In the genomic region with DNA sequence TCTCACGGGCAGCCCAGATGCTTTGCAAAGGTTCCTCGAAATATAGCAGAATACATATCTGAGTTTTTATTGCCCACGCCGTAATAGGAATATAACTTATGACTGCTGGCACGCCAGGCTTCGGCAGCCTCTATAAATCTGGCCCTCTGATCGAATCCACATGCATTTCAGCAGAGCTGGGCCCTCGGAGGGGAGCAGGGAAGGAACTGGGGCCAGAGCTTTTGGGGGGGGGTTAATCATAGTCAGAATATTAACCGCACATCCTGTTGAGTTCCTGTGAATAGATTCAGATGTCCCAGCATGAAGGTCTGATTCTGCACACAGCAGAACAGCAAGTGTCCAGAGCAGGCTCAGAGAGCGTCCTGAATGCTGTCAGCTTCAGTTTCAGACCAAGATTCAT, we compare ENCODE assay signal across 24 mouse cellular contexts. TPM values are rescaled to one million over a fixed set of nuclear protein-coding genes. Genes with fewer than 3 reads are reported as not detected.
DNase-seq lines count a peak whose midpoint lies in the region; ATAC-seq and TF ChIP-seq lines count a peak whose summit lies in the region.
"Had no signal": no experiment of that assay in that cellular context is flagged by ENCODE, and none has a peak within 500 bp of the region (broad histone marks: within the 10 kb centered on the region; RNA-seq: fewer than 3 reads in every experiment).

No protein-coding gene starts in this region.

- H3K4me2 ChIP-seq in embryonic facial prominence, embryonic 11.5 days (ENCODE audit: low read depth, low read length) = no peak overlapping the region
- H3K4me2 ChIP-seq in neural tube, embryonic 11.5 days (ENCODE audit: low read depth) = no peak overlapping the region
- H3K4me2 ChIP-seq in limb, embryonic 15.5 days = no peak overlapping the region
- H3K4me2 ChIP-seq in neural tube, embryonic 15.5 days = no peak overlapping the region
- no peak overlapping the region for H3K4me2 ChIP-seq in liver, postnatal 0 days (ENCODE audit: low read depth, low read length)
- H3K4me2 ChIP-seq: liver, embryonic 11.5 days; stomach, embryonic 15.5 days had no signal

- H3K4me1 ChIP-seq in embryonic facial prominence, embryonic 11.5 days (ENCODE audit: control insufficient read depth, insufficient read depth, low read length) = no peaks in the 10 kb centered on the region; the same call in 1 of the 2 replicates
- H3K4me1 ChIP-seq in embryonic facial prominence, embryonic 10.5 days = peaks cover 22% of the 10 kb centered on the region
- peaks cover 10% of the 10 kb centered on the region for H3K4me1 ChIP-seq in neural tube, embryonic 11.5 days (ENCODE audit: control insufficient read depth, insufficient read depth, low read length)
- H3K4me1 ChIP-seq in limb, embryonic 15.5 days = peaks cover 27% of the 10 kb centered on the region
- H3K4me1 ChIP-seq in neural tube, embryonic 15.5 days = peaks cover 21% of the 10 kb centered on the region
- H3K4me1 ChIP-seq in liver, postnatal 0 days (ENCODE audit: insufficient read depth) = no peaks in the 10 kb centered on the region

- H3K9ac ChIP-seq in embryonic facial prominence, embryonic 11.5 days (replicated peaks; ENCODE audit: low read length) = no peak overlapping the region
- no peak overlapping the region for H3K9ac ChIP-seq in neural tube, embryonic 11.5 days (ENCODE audit: low read length)
- no peak overlapping the region for H3K9ac ChIP-seq in limb, embryonic 15.5 days
- no peak overlapping the region; the same call in 1 of the 2 replicates for H3K9ac ChIP-seq in neural tube, embryonic 15.5 days (replicated peaks)
- H3K9ac ChIP-seq in liver, postnatal 0 days (replicated peaks) = no peak overlapping the region
- H3K9ac ChIP-seq: forebrain, postnatal 0 days; neural tube, embryonic 12.5 days; stomach, embryonic 15.5 days had no signal

- no peak for TF ChIP-seq CTCF in liver, postnatal 0 days (IDR thresholded peaks at IDR 0.05; ENCODE audit: low read depth)

- no peak for ATAC-seq in embryonic facial prominence, embryonic 11.5 days (replicated peaks; ENCODE audit: insufficient number of reproducible peaks, low FRiP score, low TSS enrichment, low read depth)
- no peak for ATAC-seq in neural tube, embryonic 11.5 days (ENCODE audit: insufficient read depth, low FRiP score, low TSS enrichment)
- peak; percentile 58; the same call in 1 of the 2 replicates for ATAC-seq in limb, embryonic 15.5 days (ENCODE audit: insufficient number of reproducible peaks, low FRiP score, low TSS enrichment, low read depth)
- no peak for ATAC-seq in neural tube, embryonic 15.5 days (ENCODE audit: low FRiP score)
- ATAC-seq in liver, postnatal 0 days = no peak
- ATAC-seq: CD4-positive, CD25-positive, alpha-beta regulatory T cell, adult 4 months; intestine, postnatal 0 days; Patski had no signal

- H3K27ac ChIP-seq in embryonic facial prominence, embryonic 11.5 days (replicated peaks; ENCODE audit: low read depth, low read length) = no peak overlapping the region
- H3K27ac ChIP-seq in embryonic facial prominence, embryonic 10.5 days (replicated peaks) = no peak overlapping the region
- no peak overlapping the region for H3K27ac ChIP-seq in neural tube, embryonic 11.5 days (ENCODE audit: low read depth, low read length)
- H3K27ac ChIP-seq in limb, embryonic 15.5 days = peak overlapping the region; percentile 73
- peak overlapping the region; percentile 78 for H3K27ac ChIP-seq in neural tube, embryonic 15.5 days (replicated peaks)
- H3K27ac ChIP-seq in liver, postnatal 0 days (ENCODE audit: low read depth) = no peak overlapping the region
- H3K27ac ChIP-seq: heart, embryonic 10.5 days; kidney, postnatal 0 days; neural tube, embryonic 12.5 days; stomach, embryonic 15.5 days had no signal

- 67% methylated on average over 10 of the region's 10 CpGs for WGBS in embryonic facial prominence, embryonic 11.5 days
- 76% methylated on average over 10 of the region's 10 CpGs for WGBS in embryonic facial prominence, embryonic 10.5 days
- WGBS in neural tube, embryonic 11.5 days = 65% methylated on average over 10 of the region's 10 CpGs
- 34% methylated on average over 10 of the region's 10 CpGs for WGBS in limb, embryonic 15.5 days
- WGBS in neural tube, embryonic 15.5 days = 54% methylated on average over 10 of the region's 10 CpGs
- WGBS in liver, postnatal 0 days (ENCODE audit: insufficient replicate concordance) = 75% methylated on average over 10 of the region's 10 CpGs

- no peak overlapping the region for H3K4me3 ChIP-seq in embryonic facial prominence, embryonic 11.5 days (ENCODE audit: low read depth, low read length)
- H3K4me3 ChIP-seq in embryonic facial prominence, embryonic 10.5 days = no peak overlapping the region
- no peak overlapping the region for H3K4me3 ChIP-seq in neural tube, embryonic 11.5 days (ENCODE audit: low read depth, low read length)
- no peak overlapping the region for H3K4me3 ChIP-seq in limb, embryonic 15.5 days
- no peak overlapping the region for H3K4me3 ChIP-seq in neural tube, embryonic 15.5 days (replicated peaks)
- no peak overlapping the region for H3K4me3 ChIP-seq in liver, postnatal 0 days (ENCODE audit: low read depth, low read length)
- H3K4me3 ChIP-seq: neural tube, embryonic 12.5 days; stomach, embryonic 15.5 days had no signal

- peak; percentile 7 for DNase-seq in embryonic facial prominence, embryonic 11.5 days (ENCODE audit: low spot score)
- no peak for DNase-seq in embryonic facial prominence, embryonic 10.5 days (ENCODE audit: low spot score)
- DNase-seq in neural tube, embryonic 11.5 days (ENCODE audit: low spot score) = peak; percentile 16
- no peak for DNase-seq in neural tube, embryonic 10.5 days (ENCODE audit: extremely low spot score, low spot score)
- DNase-seq in liver, postnatal 0 days = no peak
- DNase-seq in ovary, postnatal 14 days (ENCODE audit: low spot score) = no peak
- DNase-seq: adrenal gland, adult 8-10 months had no signal

- TF ChIP-seq EP300 in liver, postnatal 0 days (IDR thresholded peaks at IDR 0.05; ENCODE audit: low read depth) = no peak

- H3K36me3 ChIP-seq in embryonic facial prominence, embryonic 11.5 days (replicated peaks; ENCODE audit: control insufficient read depth, insufficient read depth, low read depth, low read length) = no peaks in the 10 kb centered on the region
- no peaks in the 10 kb centered on the region for H3K36me3 ChIP-seq in embryonic facial prominence, embryonic 10.5 days (replicated peaks)
- no peaks in the 10 kb centered on the region for H3K36me3 ChIP-seq in neural tube, embryonic 11.5 days (ENCODE audit: control insufficient read depth, insufficient read depth, low read length)
- H3K36me3 ChIP-seq in limb, embryonic 15.5 days = no peaks in the 10 kb centered on the region
- no peaks in the 10 kb centered on the region for H3K36me3 ChIP-seq in neural tube, embryonic 15.5 days
- no peaks in the 10 kb centered on the region for H3K36me3 ChIP-seq in liver, postnatal 0 days (replicated peaks; ENCODE audit: insufficient read depth, low read length)
- H3K36me3 ChIP-seq: heart, embryonic 10.5 days; neural tube, embryonic 12.5 days; stomach, embryonic 15.5 days had no signal

- H3K9me3 ChIP-seq in embryonic facial prominence, embryonic 11.5 days (replicated peaks; ENCODE audit: control insufficient read depth, low read length) = no peaks in the 10 kb centered on the region
- no peaks in the 10 kb centered on the region for H3K9me3 ChIP-seq in embryonic facial prominence, embryonic 10.5 days
- H3K9me3 ChIP-seq in neural tube, embryonic 11.5 days (ENCODE audit: control insufficient read depth, low read length) = no peaks in the 10 kb centered on the region
- H3K9me3 ChIP-seq in limb, embryonic 15.5 days = no peaks in the 10 kb centered on the region
- H3K9me3 ChIP-seq in neural tube, embryonic 15.5 days (replicated peaks) = no peaks in the 10 kb centered on the region
- no peaks in the 10 kb centered on the region for H3K9me3 ChIP-seq in liver, postnatal 0 days (ENCODE audit: low read length)
- H3K9me3 ChIP-seq: heart, embryonic 10.5 days; neural tube, embryonic 12.5 days; stomach, embryonic 15.5 days had no signal

- H3K27me3 ChIP-seq in embryonic facial prominence, embryonic 11.5 days (ENCODE audit: control insufficient read depth, insufficient read depth, low read length) = no peaks in the 10 kb centered on the region
- peaks cover 8% of the 10 kb centered on the region for H3K27me3 ChIP-seq in embryonic facial prominence, embryonic 10.5 days (replicated peaks; ENCODE audit: low read depth, poor library complexity, severe bottlenecking)
- H3K27me3 ChIP-seq in neural tube, embryonic 11.5 days (ENCODE audit: control insufficient read depth, insufficient read depth, low read length) = no peaks in the 10 kb centered on the region
- peaks cover 8% of the 10 kb centered on the region; the same call in 1 of the 2 replicates for H3K27me3 ChIP-seq in limb, embryonic 15.5 days
- H3K27me3 ChIP-seq in neural tube, embryonic 15.5 days (replicated peaks) = no peaks in the 10 kb centered on the region
- H3K27me3 ChIP-seq in liver, postnatal 0 days (ENCODE audit: insufficient read depth, low read length) = 0 out of 2 replicates have a peak, but pooled peaks cover 9% of the 10 kb centered on the region

RNA-seq across cellular contexts. Expression of gene Aym1, which starts 17.2 kb away (rescaled TPM):
- not detected in 2 replicates for polyA plus RNA-seq in embryonic facial prominence, embryonic 11.5 days (2014; fragmentation: Nextera tagmentation; extraction: Ambion mirVana)
- not detected in 2 replicates for polyA plus RNA-seq in embryonic facial prominence, embryonic 10.5 days (2016; fragmentation: Nextera tagmentation; extraction: Ambion mirVana)
- not detected in 2 replicates for polyA plus RNA-seq in neural tube, embryonic 11.5 days (2014; fragmentation: Nextera tagmentation; extraction: Ambion mirVana)
- not detected in 2 replicates for polyA plus RNA-seq in limb, embryonic 15.5 days (2015; fragmentation: Nextera tagmentation; extraction: Ambion mirVana)
- polyA plus RNA-seq in neural tube, embryonic 15.5 days (2015; fragmentation: Nextera tagmentation; extraction: Ambion mirVana) = not detected in 2 replicates
- not detected in 2 replicates for polyA plus RNA-seq in liver, postnatal 0 days (2015; fragmentation: Nextera tagmentation; extraction: Ambion mirVana)
- polyA plus RNA-seq: brain, embryonic 14.5 days; CD4-positive, CD25-positive, alpha-beta regulatory T cell, adult 4 months; forebrain, postnatal 0 days; gonadal fat pad, adult 2 months; heart, embryonic 10.5 days; heart, postnatal 0 days; hindbrain, embryonic 16.5 days; intestine, postnatal 0 days; kidney, postnatal 0 days; liver, embryonic 11.5 days; lung, adult 2 months; neural tube, embryonic 12.5 days; Patski; stomach, embryonic 15.5 days; thymus, postnatal 0 days had no signal

Comparison
In these comparisons a context has a peak if more than half of its experiments do, and no peak if none do; other contexts are left out.
1. DNase-seq: peak in embryonic facial prominence, embryonic 11.5 days (single experiment) and neural tube, embryonic 11.5 days (single experiment); none in embryonic facial prominence, embryonic 10.5 days (single experiment), neural tube, embryonic 10.5 days (single experiment), liver, postnatal 0 days (single experiment) and ovary, postnatal 14 days (single experiment).
2. H3K27ac ChIP-seq: peak in limb, embryonic 15.5 days (single experiment) and neural tube, embryonic 15.5 days (single experiment); none in embryonic facial prominence, embryonic 11.5 days (single experiment), embryonic facial prominence, embryonic 10.5 days (single experiment), neural tube, embryonic 11.5 days (single experiment) and liver, postnatal 0 days (single experiment).